Mouse (Mus musculus) spleen, adult 2 months (tissue): ENCODE results near the gene Mapk8ip3.

ENCODE experiments used
- CTCF ChIP-seq: fragments of 200-500 bp; IDR thresholded peaks from 2 replicates; pipeline ENCODE4 v1.5.1; 2011; ENCODE audit warnings: mild to moderate bottlenecking, inconsistent platforms; ENCODE audit not compliant: insufficient read depth, insufficient read length, insufficient replicate concordance; ENCODE audit errors: extremely low read depth
- POLR2A ChIP-seq: fragments of 200-500 bp; IDR thresholded peaks from 2 replicates; pipeline ENCODE4 v1.6.1; 2011; ENCODE audit warnings: low read depth, low read length, inconsistent platforms

GRCm38 (mm10) chr17:24923246-24923645, 13.5 kb downstream of the Mapk8ip3 start:
- TF ChIP-seq CTCF, result no peak
- TF ChIP-seq POLR2A, result no peak
